Mouse (Mus musculus) limb, embryonic 12.5 days (tissue): ENCODE results near the gene Tecpr2. TPM values are rescaled to one million over a fixed set of nuclear protein-coding genes. Genes with fewer than 3 reads are reported as not detected.

Experiments
- ATAC-seq: fragments of 200-750 bp; cut with Nextera tagmentation; 2 replicates; pipeline ENCODE4 v1.8.0; 2017; ENCODE audit warnings: low read depth, moderate TSS enrichment; ENCODE audit not compliant: insufficient number of reproducible peaks, insufficient read depth, low FRiP score, low TSS enrichment
- H3K27ac ChIP-seq: fragments of 300-500 bp; sonication (generic); 2 replicates; pipeline ENCODE4 v1.5.1; 2016; ENCODE audit warnings: mild to moderate bottlenecking, moderate library complexity
- H3K27me3 ChIP-seq: fragments of 300-500 bp; sonication (generic); 2 replicates; pipeline ENCODE4 v1.6.1; 2016; ENCODE audit warnings: mild to moderate bottlenecking, moderate library complexity
- H3K36me3 ChIP-seq: fragments of 300-500 bp; sonication (generic); 2 replicates; pipeline ENCODE4 v1.6.1; 2016; ENCODE audit warnings: mild to moderate bottlenecking, moderate library complexity
- H3K4me1 ChIP-seq: fragments of 300-500 bp; sonication (generic); replicated peaks from 2 replicates; pipeline ENCODE4 v1.6.1; 2016
- H3K4me2 ChIP-seq: fragments of 300-500 bp; sonication (generic); 2 replicates; pipeline ENCODE4 v1.6.1; 2016; ENCODE audit warnings: mild to moderate bottlenecking, moderate library complexity
- H3K4me3 ChIP-seq: fragments of 300-500 bp; sonication (generic); replicated peaks from 2 replicates; pipeline ENCODE4 v1.5.1; 2016; ENCODE audit warnings: mild to moderate bottlenecking
- H3K9ac ChIP-seq: fragments of 300-500 bp; sonication (generic); replicated peaks from 2 replicates; pipeline ENCODE4 v1.6.1; 2016; ENCODE audit warnings: mild to moderate bottlenecking, moderate library complexity
- H3K9me3 ChIP-seq: fragments of 300-500 bp; sonication (generic); 2 replicates; pipeline ENCODE4 v1.6.1; 2016; ENCODE audit warnings: mild to moderate bottlenecking, moderate library complexity
- WGBS: fragments of 180-500 bp; shearing (Covaris S2); methylation state at CpG from one replicate; pipeline ENCODE4 v1.1.7; 2016; 5-methylcytosine and 5-hydroxymethylcytosine counted together
- polyA plus RNA-seq: library from polyadenylated mRNA; unstranded; fragments of >200 nt; fragmentation: Nextera tagmentation; extraction: Ambion mirVana; gene quantifications from 2 replicates; pipeline ENCODE4 v1.2.1, GENCODE M21; 2016

Tecpr2 gene
- polyA plus RNA-seq, 1 experiment from 2014 or later = 6.1 TPM

GRCm38 (mm10) chr12:110949410-110949809 lies 60.3 kb downstream of the Tecpr2 start:
- H3K9me3 ChIP-seq = no peaks in the 10 kb centered on the region
- WGBS = 95% methylated on average over 1 of the region's 1 CpGs
- ATAC-seq = no peak
- no peak overlapping the region for H3K27ac ChIP-seq
- no peaks in the 10 kb centered on the region for H3K4me1 ChIP-seq
- no peak overlapping the region for H3K9ac ChIP-seq
- no peak overlapping the region for H3K4me2 ChIP-seq
- no peak overlapping the region for H3K4me3 ChIP-seq
- peaks cover 55% of the 10 kb centered on the region for H3K36me3 ChIP-seq
- no peaks in the 10 kb centered on the region for H3K27me3 ChIP-seq

- Histone ChIP-seq H3K36me3 (peaks cover 53% of the 10 kb centered on the region), H3K9ac (no peak overlapping the region), H3K4me2 (no peak overlapping the region), H3K9me3 (no peaks in the 10 kb centered on the region), H3K27ac (no peak overlapping the region), H3K27me3 (no peaks in the 10 kb centered on the region), H3K4me3 (no peak overlapping the region), H3K4me1 (no peaks in the 10 kb centered on the region)
- ATAC-seq = no peak
- 90% methylated on average over 4 of the region's 4 CpGs for WGBS
Observed at GRCm38 (mm10) chr12:110950151-110950550, 61.1 kb downstream of the Tecpr2 start.

GRCm38 (mm10) chr12:110951236-110951635 lies 62.2 kb downstream of the Tecpr2 start:
- Histone ChIP-seq H3K27me3 (no peaks in the 10 kb centered on the region), H3K36me3 (peaks cover 53% of the 10 kb centered on the region), H3K4me3 (no peak overlapping the region), H3K4me2 (no peak overlapping the region), H3K4me1 (no peaks in the 10 kb centered on the region), H3K9ac (no peak overlapping the region), H3K27ac (no peak overlapping the region), H3K9me3 (no peaks in the 10 kb centered on the region)
- WGBS = 83% methylated on average over 7 of the region's 7 CpGs
- no peak for ATAC-seq

GRCm38 (mm10) chr12:110952628-110953385 lies 63.7 kb downstream of the Tecpr2 start:
- ATAC-seq = no peak
- Histone ChIP-seq H3K4me1 (no peaks in the 10 kb centered on the region), H3K36me3 (peaks cover 46% of the 10 kb centered on the region), H3K4me3 (no peak overlapping the region), H3K9ac (no peak overlapping the region), H3K27me3 (no peaks in the 10 kb centered on the region), H3K4me2 (no peak overlapping the region), H3K27ac (no peak overlapping the region), H3K9me3 (no peaks in the 10 kb centered on the region)
- WGBS = 86% methylated on average over 6 of the region's 6 CpGs

- Histone ChIP-seq H3K4me2 (no peak overlapping the region), H3K4me3 (no peak overlapping the region), H3K27ac (no peak overlapping the region), H3K9ac (no peak overlapping the region), H3K4me1 (no peaks in the 10 kb centered on the region), H3K36me3 (peaks cover 40% of the 10 kb centered on the region), H3K9me3 (no peaks in the 10 kb centered on the region), H3K27me3 (no peaks in the 10 kb centered on the region)
- ATAC-seq = no peak
- WGBS = 88% methylated on average over 3 of the region's 3 CpGs
Observed at GRCm38 (mm10) chr12:110953443-110953842, 64.4 kb downstream of the Tecpr2 start.

GRCm38 (mm10) chr12:110953900-110954299 lies 64.8 kb downstream of the Tecpr2 start:
- Histone ChIP-seq H3K4me2 (no peak overlapping the region), H3K27me3 (no peaks in the 10 kb centered on the region), H3K9ac (no peak overlapping the region), H3K4me3 (no peak overlapping the region), H3K4me1 (no peaks in the 10 kb centered on the region), H3K27ac (no peak overlapping the region), H3K9me3 (no peaks in the 10 kb centered on the region), H3K36me3 (peaks cover 39% of the 10 kb centered on the region; the same call in 1 of the 2 replicates)
- 88% methylated on average over 2 of the region's 2 CpGs for whole genome bisulfite sequencing
- ATAC-seq = no peak

- Histone ChIP-seq H3K27ac (no peak overlapping the region), H3K9me3 (no peaks in the 10 kb centered on the region), H3K4me2 (no peak overlapping the region), H3K4me1 (no peaks in the 10 kb centered on the region), H3K27me3 (no peaks in the 10 kb centered on the region), H3K36me3 (peaks cover 44% of the 10 kb centered on the region; the same call in 1 of the 2 replicates), H3K9ac (no peak overlapping the region), H3K4me3 (no peak overlapping the region)
- no peak for ATAC-seq
- 76% methylated on average over 4 of the region's 4 CpGs for WGBS
Observed at GRCm38 (mm10) chr12:110954351-110954991, 65.4 kb downstream of the Tecpr2 start.

GRCm38 (mm10) chr12:110961973-110962372 lies 72.9 kb downstream of the Tecpr2 start:
- Histone ChIP-seq H3K4me3 (no peak overlapping the region), H3K27ac (no peak overlapping the region), H3K4me2 (no peak overlapping the region), H3K9me3 (no peaks in the 10 kb centered on the region), H3K9ac (no peak overlapping the region), H3K4me1 (no peaks in the 10 kb centered on the region), H3K36me3 (peaks cover 31% of the 10 kb centered on the region), H3K27me3 (no peaks in the 10 kb centered on the region)
- 88% methylated on average over 2 of the region's 2 CpGs for WGBS
- ATAC-seq = no peak

- 61% methylated on average over 3 of the region's 3 CpGs for WGBS
- no peak for ATAC-seq
- Histone ChIP-seq H3K9ac (no peak overlapping the region), H3K4me2 (no peak overlapping the region), H3K27me3 (no peaks in the 10 kb centered on the region), H3K9me3 (no peaks in the 10 kb centered on the region), H3K4me1 (no peaks in the 10 kb centered on the region), H3K36me3 (peaks cover 50% of the 10 kb centered on the region), H3K27ac (no peak overlapping the region), H3K4me3 (no peak overlapping the region)
Observed at GRCm38 (mm10) chr12:110965500-110965899, 76.4 kb downstream of the Tecpr2 start.

GRCm38 (mm10) chr12:110966079-110966478 lies 77.0 kb downstream of the Tecpr2 start:
- ATAC-seq = no peak
- Histone ChIP-seq H3K27ac (no peak overlapping the region), H3K4me2 (no peak overlapping the region), H3K9me3 (no peaks in the 10 kb centered on the region), H3K36me3 (peaks cover 50% of the 10 kb centered on the region), H3K9ac (no peak overlapping the region), H3K27me3 (no peaks in the 10 kb centered on the region), H3K4me3 (no peak overlapping the region), H3K4me1 (no peaks in the 10 kb centered on the region)
- 79% methylated on average over 4 of the region's 4 CpGs for WGBS

GRCm38 (mm10) chr12:110967146-110967545 lies 78.1 kb downstream of the Tecpr2 start:
- Histone ChIP-seq H3K27ac (no peak overlapping the region), H3K27me3 (no peaks in the 10 kb centered on the region), H3K4me3 (no peak overlapping the region), H3K9ac (no peak overlapping the region), H3K36me3 (peaks cover 55% of the 10 kb centered on the region), H3K4me2 (no peak overlapping the region), H3K9me3 (no peaks in the 10 kb centered on the region), H3K4me1 (no peaks in the 10 kb centered on the region)
- ATAC-seq = no peak
- 88% methylated on average over 2 of the region's 2 CpGs for WGBS
